Mouse (Mus musculus) cerebellum, adult 2 months (tissue): ENCODE measurements at regions not wholly inside any gene's neighbourhood (a gene's known extent, or its start where the extent isn't known, plus 50 kb on each side); places are given as distances from the start of the nearest gene placed in this dataset.

ENCODE experiments used
- CTCF ChIP-seq: fragments of 200-500 bp; IDR thresholded peaks from 2 replicates; pipeline ENCODE4 v1.5.1; 2011; ENCODE audit warnings: low read depth, mild to moderate bottlenecking, control low read depth, low read length, moderate library complexity, borderline replicate concordance; ENCODE audit not compliant: insufficient read depth
- POLR2A ChIP-seq: fragments of 200-500 bp; IDR thresholded peaks from 2 replicates; pipeline ENCODE4 v1.6.1; 2011; ENCODE audit warnings: low read length, control low read depth, borderline replicate concordance; ENCODE audit not compliant: insufficient read depth

- TF ChIP-seq CTCF (no peak), POLR2A (no peak)
These were observed 121.5 kb downstream of the Evx1 start for GRCm38 (mm10) chr6:52434771-52435170.
